Mouse (Mus musculus): ENCODE data around the gene Tssk2.
A peak's percentile ranks its signal among the peaks of the same experiment; 100 is the strongest.

DNA sequence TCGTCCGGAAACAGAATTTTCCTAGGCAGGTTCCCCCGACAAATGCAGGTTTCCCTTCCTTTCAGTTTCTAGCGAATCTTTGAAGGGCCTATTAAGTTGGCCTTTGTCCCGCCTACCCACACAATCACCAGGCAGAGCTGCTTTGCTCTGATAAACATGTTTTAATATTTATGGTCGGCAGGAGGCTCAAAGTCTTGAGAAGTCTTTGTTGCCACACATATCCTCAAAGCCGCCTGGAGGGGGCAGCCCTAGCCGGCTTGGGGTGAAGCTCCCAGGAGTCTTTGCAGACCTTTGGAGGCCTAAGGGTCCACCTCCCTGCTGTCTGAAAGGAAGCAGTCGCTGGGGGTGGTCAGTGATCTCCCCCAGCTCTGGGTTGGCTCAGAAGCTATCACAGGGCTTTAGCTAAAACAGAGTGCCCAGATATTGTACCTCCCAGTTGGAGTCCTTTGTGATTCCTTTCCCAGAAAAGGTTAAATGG is 30.2 kb downstream of the Tssk2 start:
- TF ChIP-seq CTCF (IDR thresholded peaks at IDR 0.05; ENCODE audit: low read depth, low read length) (peak; percentile 56), POLR2A (IDR thresholded peaks at IDR 0.05; ENCODE audit: extremely low read depth, insufficient read depth, low read length) (no peak)
